Mouse (Mus musculus) ES-E14 (cell line): ENCODE measurements at regions not wholly inside any gene's neighbourhood (a gene's known extent, or its start where the extent isn't known, plus 50 kb on each side); places are given as distances from the start of the nearest gene placed in this dataset.

ENCODE experiments used
- DNase-seq: peaks from one replicate; pipeline ENCODE4 v3.0.0-alpha.2; 2013; ENCODE audit warnings: low read depth, low spot score
- H3K27ac ChIP-seq: 2 replicates; pipeline ENCODE4 v1.5.1; 2012; ENCODE audit warnings: low read depth, mild to moderate bottlenecking, low read length, moderate library complexity, mixed read lengths; ENCODE audit not compliant: poor library complexity, insufficient read depth, severe bottlenecking
- H3K36me3 ChIP-seq: 2 replicates; pipeline ENCODE4 v1.6.1; 2012; ENCODE audit warnings: mild to moderate bottlenecking, low read length, moderate library complexity, mixed read lengths; ENCODE audit not compliant: control insufficient read depth, poor library complexity, insufficient read depth, severe bottlenecking
- H3K4me1 ChIP-seq, 2 experiments: fragments of 150-350 bp in 1 of 2; sonication (generic) in 1 of 2; 2 replicates each; pipeline ENCODE4 v1.6.1; 2012; ENCODE audit warnings: low read length in 2 of 2, mild to moderate bottlenecking in 1 of 2, mixed read lengths in 1 of 2; ENCODE audit not compliant: control insufficient read depth in 2 of 2, insufficient read depth in 2 of 2, poor library complexity in 1 of 2
- H3K4me3 ChIP-seq, 2 experiments: fragments of 150-350 bp in 1 of 2; sonication (generic) in 1 of 2; 2 replicates each; pipeline ENCODE4 v1.5.1; 2012; ENCODE audit warnings: low read length in 2 of 2, low read depth in 1 of 2, mild to moderate bottlenecking in 1 of 2, mixed read lengths in 1 of 2; ENCODE audit not compliant: insufficient read depth in 1 of 2, poor library complexity in 1 of 2, severe bottlenecking in 1 of 2
- H3K9ac ChIP-seq: 2 replicates; pipeline ENCODE4 v1.6.1; 2012; ENCODE audit warnings: low read depth, mild to moderate bottlenecking, low read length, mixed read lengths; ENCODE audit not compliant: poor library complexity, insufficient read depth, severe bottlenecking
- H3K9me3 ChIP-seq: fragments of 150-350 bp; sonication (generic); 2 replicates; pipeline ENCODE4 v1.6.1; 2012; ENCODE audit warnings: low read depth, mild to moderate bottlenecking, low read length; ENCODE audit not compliant: control insufficient read depth, insufficient read depth
- CHD2 ChIP-seq: IDR thresholded peaks from 2 replicates; pipeline ENCODE4 v1.6.1; 2014; ENCODE audit warnings: mild to moderate bottlenecking, low read depth, low read length, inconsistent platforms
- HCFC1 ChIP-seq: IDR thresholded peaks from 2 replicates; pipeline ENCODE4 v1.6.1; 2012; ENCODE audit warnings: low read length, inconsistent platforms, borderline replicate concordance; ENCODE audit not compliant: insufficient read depth
- MAFK ChIP-seq: IDR thresholded peaks from 2 replicates; pipeline ENCODE4 v1.6.1; 2014; ENCODE audit warnings: mild to moderate bottlenecking, low read depth, low read length, inconsistent platforms; ENCODE audit not compliant: insufficient read depth
- ZC3H11A ChIP-seq: IDR thresholded peaks from 2 replicates; pipeline ENCODE4 v1.6.1; 2012; ENCODE audit warnings: low read depth, mild to moderate bottlenecking, inconsistent platforms, low read length, borderline replicate concordance
- ZNF384 ChIP-seq: IDR thresholded peaks from 2 replicates; pipeline ENCODE4 v1.6.1; 2012; ENCODE audit warnings: low read depth, low read length, inconsistent platforms
- in situ Hi-C, 2 experiments: fragments of 600-800 bp; cut with MboI; formaldehyde crosslinking; loops; one replicate each; pipeline ENCODE4 v1.15.1; 2025; ENCODE audit warnings: low sequenced_read_pairs in 2 of 2, inconsistent platforms in 1 of 2; ENCODE audit not compliant: unreplicated experiment in 2 of 2

- Histone ChIP-seq H3K9ac (no peak overlapping the region), H3K4me1 (no peaks in the 10 kb centered on the region), H3K36me3 (no peaks in the 10 kb centered on the region), H3K9me3 (no peaks in the 10 kb centered on the region; the same call in 1 of the 2 replicates), H3K27ac (no peak overlapping the region), H3K4me3 (no peak overlapping the region)
- in situ Hi-C loops: no loop called here
- DNase-seq: no peak
- no peak for TF ChIP-seq CHD2
- TF ChIP-seq ZNF384: no peak
- TF ChIP-seq ZC3H11A: no peak
- no peak for TF ChIP-seq HCFC1
- TF ChIP-seq MAFK: no peak
Observed at GRCm38 (mm10) chr11:20973141-20973540, 118.0 kb upstream of the Peli1 start.

GRCm38 (mm10) chr11:20981588-20981987 lies 109.5 kb upstream of the Peli1 start:
- Histone ChIP-seq H3K27ac (no peak overlapping the region), H3K36me3 (no peaks in the 10 kb centered on the region), H3K9ac (no peak overlapping the region), H3K4me3 (no peak overlapping the region), H3K4me1 (no peaks in the 10 kb centered on the region), H3K9me3 (no peaks in the 10 kb centered on the region)
- TF ChIP-seq MAFK (no peak), CHD2 (no peak), ZNF384 (no peak), ZC3H11A (no peak), HCFC1 (no peak)
- in situ Hi-C loops: no loop called here
- no peak for DNase-seq

- Histone ChIP-seq H3K4me1 (no peaks in the 10 kb centered on the region), H3K36me3 (no peaks in the 10 kb centered on the region), H3K27ac (no peak overlapping the region), H3K4me3 (no peak overlapping the region), H3K9me3 (no peaks in the 10 kb centered on the region), H3K9ac (no peak overlapping the region)
- in situ Hi-C loops: no loop called here
- DNase-seq: no peak
- TF ChIP-seq ZC3H11A: no peak
Observed at GRCm38 (mm10) chr11:20982010-20982409, 109.1 kb upstream of the Peli1 start.

- Histone ChIP-seq H3K4me3 (no peak overlapping the region), H3K4me1 (no peaks in the 10 kb centered on the region), H3K9ac (no peak overlapping the region), H3K27ac (no peak overlapping the region), H3K36me3 (no peaks in the 10 kb centered on the region), H3K9me3 (no peaks in the 10 kb centered on the region)
- in situ Hi-C loops: no loop called here
- no peak for DNase-seq
- TF ChIP-seq CHD2 (no peak), HCFC1 (no peak), MAFK (no peak), ZC3H11A (no peak), ZNF384 (no peak)
Observed at GRCm38 (mm10) chr11:20982500-20982899, 108.6 kb upstream of the Peli1 start.

GRCm38 (mm10) chr11:20985069-20985759 lies 105.9 kb upstream of the Peli1 start:
- Histone ChIP-seq H3K9ac (no peak overlapping the region), H3K4me1 (no peaks in the 10 kb centered on the region), H3K36me3 (no peaks in the 10 kb centered on the region), H3K9me3 (no peaks in the 10 kb centered on the region), H3K27ac (no peak overlapping the region), H3K4me3 (no peak overlapping the region)
- in situ Hi-C loops: no loop called here
- TF ChIP-seq ZC3H11A (no peak), HCFC1 (no peak), CHD2 (no peak), ZNF384 (no peak), MAFK (no peak)
- no peak for DNase-seq
